Mouse (Mus musculus) MEL (cell line): ENCODE data around the gene Zfp189. TPM values are rescaled to one million over a fixed set of nuclear protein-coding genes. Genes with fewer than 3 reads are reported as not detected.
A peak's percentile ranks its signal among the peaks of the same experiment; 100 is the strongest.

ENCODE experiments used
- DNase-seq: peaks from one replicate; pipeline ENCODE4 v3.0.0; 2011; ENCODE audit warnings: low read depth, low spot score
- H3K27ac ChIP-seq: 2 replicates; pipeline ENCODE4 v1.5.1; 2012; ENCODE audit warnings: low read depth, mild to moderate bottlenecking, control low read depth, low read length, moderate library complexity; ENCODE audit not compliant: control insufficient read depth
- H3K27me3 ChIP-seq, 2 experiments: fragments of 150-350 bp in 1 of 2; sonication (generic) in 1 of 2; 2 replicates each; pipeline ENCODE4 v1.6.1; 2012; ENCODE audit warnings: low read length in 2 of 2, mild to moderate bottlenecking in 2 of 2, improper control_type of control experiment in 1 of 2, moderate library complexity in 1 of 2; ENCODE audit not compliant: insufficient read depth in 2 of 2, control insufficient read depth in 1 of 2
- H3K36me3 ChIP-seq, 2 experiments: 2 replicates each; pipeline ENCODE4 v1.6.1; 2012 to 2014; ENCODE audit warnings: low read length in 2 of 2, improper control_type of control experiment in 1 of 2, inconsistent platforms in 1 of 2, mild to moderate bottlenecking in 1 of 2; ENCODE audit not compliant: insufficient read depth in 2 of 2, control insufficient read depth in 1 of 2
- H3K4me1 ChIP-seq, 2 experiments: fragments of 150-350 bp in 1 of 2; sonication (generic) in 1 of 2; 2 replicates each; pipeline ENCODE4 v1.6.1; 2012; ENCODE audit warnings: low read length in 2 of 2, improper control_type of control experiment in 1 of 2, mild to moderate bottlenecking in 1 of 2; ENCODE audit not compliant: insufficient read depth in 2 of 2, control insufficient read depth in 1 of 2
- H3K4me3 ChIP-seq, 2 experiments: fragments of 150-350 bp in 1 of 2; sonication (generic) in 1 of 2; 2 replicates each; pipeline ENCODE4 v1.5.1; 2012; ENCODE audit warnings: low read depth in 2 of 2, low read length in 2 of 2, mild to moderate bottlenecking in 2 of 2, moderate library complexity in 2 of 2, control low read depth in 1 of 2, improper control_type of control experiment in 1 of 2; ENCODE audit not compliant: control insufficient read depth in 1 of 2, insufficient read depth in 1 of 2
- H3K79me2 ChIP-seq: 2 replicates; pipeline ENCODE4 v1.6.1; 2012; ENCODE audit warnings: mild to moderate bottlenecking, low read length, moderate library complexity; ENCODE audit not compliant: control insufficient read depth, poor library complexity, insufficient read depth
- H3K9ac ChIP-seq: 2 replicates; pipeline ENCODE4 v1.6.1; 2012; ENCODE audit warnings: low read depth, mild to moderate bottlenecking, control low read depth, low read length, moderate library complexity; ENCODE audit not compliant: control insufficient read depth, poor library complexity, severe bottlenecking
- H3K9me3 ChIP-seq: fragments of 150-350 bp; sonication (generic); replicated peaks from 2 replicates; pipeline ENCODE4 v1.6.1; 2012; ENCODE audit warnings: mild to moderate bottlenecking, low read length, improper control_type of control experiment, moderate library complexity; ENCODE audit not compliant: insufficient read depth
- BHLHE40 ChIP-seq: IDR thresholded peaks from 2 replicates; pipeline ENCODE4 v1.6.1; 2012; ENCODE audit warnings: low read depth, mild to moderate bottlenecking, inconsistent platforms, low read length, improper control_type of control experiment, borderline replicate concordance
- CHD1 ChIP-seq: IDR thresholded peaks from 2 replicates; pipeline ENCODE4 v1.6.1; 2012; ENCODE audit warnings: low read depth, mild to moderate bottlenecking, inconsistent platforms, low read length, improper control_type of control experiment
- CHD2 ChIP-seq: IDR thresholded peaks from 2 replicates; pipeline ENCODE4 v1.6.1; 2011; ENCODE audit warnings: low read length, improper control_type of control experiment
- CTCF ChIP-seq, 3 experiments: IDR thresholded peaks in 2 of 3; conservative IDR thresholded peaks in 1 of 3; 2 replicates each; pipeline ENCODE4 v1.5.1; 2011 to 2012; ENCODE audit warnings: low read length in 3 of 3, low read depth in 2 of 3, mild to moderate bottlenecking in 2 of 3, improper control_type of control experiment in 1 of 3, inconsistent platforms in 1 of 3, mixed read lengths in 1 of 3, moderate library complexity in 1 of 3; ENCODE audit not compliant: control insufficient read depth in 1 of 3, insufficient read depth in 1 of 3, poor library complexity in 1 of 3, severe bottlenecking in 1 of 3
- E2F4 ChIP-seq: IDR thresholded peaks from 2 replicates; pipeline ENCODE4 v1.6.1; 2011; ENCODE audit warnings: low read depth, low read length, improper control_type of control experiment, borderline replicate concordance
- ELF1 ChIP-seq: IDR thresholded peaks from 2 replicates; pipeline ENCODE4 v1.6.1; 2014; ENCODE audit warnings: low read depth, mild to moderate bottlenecking, inconsistent platforms, low read length, improper control_type of control experiment, moderate library complexity
- GABPA ChIP-seq: IDR thresholded peaks from 2 replicates; pipeline ENCODE4 v1.6.1; 2012; ENCODE audit warnings: low read depth, mild to moderate bottlenecking, inconsistent platforms, low read length, improper control_type of control experiment, moderate library complexity
- MAZ ChIP-seq: IDR thresholded peaks from 2 replicates; pipeline ENCODE4 v1.6.1; 2012; ENCODE audit warnings: low read depth, mild to moderate bottlenecking, inconsistent platforms, low read length, improper control_type of control experiment
- MXI1 ChIP-seq: IDR thresholded peaks from 2 replicates; pipeline ENCODE4 v1.6.1; 2011; ENCODE audit warnings: mild to moderate bottlenecking, low read depth, low read length, improper control_type of control experiment
- RAD21 ChIP-seq: IDR thresholded peaks from 2 replicates; pipeline ENCODE4 v1.6.1; 2011; ENCODE audit warnings: mild to moderate bottlenecking, low read depth, low read length, improper control_type of control experiment
- ZC3H11A ChIP-seq: IDR thresholded peaks from 2 replicates; pipeline ENCODE4 v1.6.1; 2012; ENCODE audit warnings: low read depth, mild to moderate bottlenecking, inconsistent platforms, low read length, improper control_type of control experiment
- polyA plus RNA-seq, 2 experiments: library from polyadenylated mRNA; stranded (reverse) in 1 of 2; unstranded in 1 of 2; fragments of >175 nt in 1 of 2; fragments of >200 nt in 1 of 2; gene quantifications; 2 replicates each; pipeline versions ENCODE4 v1.2.1 to v1.2.4; 2012; ENCODE audit warnings: low replicate concordance in 2 of 2, low read depth in 1 of 2; ENCODE audit not compliant: insufficient read length in 2 of 2, insufficient read depth in 1 of 2, missing spikeins in 1 of 2
- total RNA-seq: library from RNA; depleted of rRNA; stranded (reverse); fragments of 300-350 nt; gene quantifications from 2 replicates; pipeline ENCODE4 v1.2.3, GENCODE M21; 2012

Zfp189 gene
- total and polyA plus RNA-seq, 3 experiments, result 3.3 to 5.3 TPM; not detected in 1

DNA sequence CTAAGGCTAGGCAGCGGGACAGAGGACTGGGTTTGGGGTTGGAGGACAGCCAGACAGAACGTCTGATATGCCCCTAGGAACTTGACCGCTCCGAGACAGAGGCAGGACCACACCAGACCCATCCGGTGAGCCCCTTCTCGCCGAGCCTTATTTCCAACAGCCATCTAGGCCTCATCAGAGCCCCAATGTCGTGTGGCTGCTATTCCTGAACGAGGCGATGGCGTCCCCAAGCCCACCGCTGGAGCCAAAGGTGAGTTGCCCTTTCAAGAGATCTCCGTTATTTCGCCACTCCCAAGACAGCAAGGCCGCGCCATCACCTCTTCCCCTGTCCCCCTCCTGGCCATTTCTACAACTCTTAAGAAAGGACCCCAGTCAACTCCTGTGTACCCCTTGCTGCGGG, 370 bp downstream of the Zfp189 start:
- Histone ChIP-seq H3K27ac (no peak overlapping the region), H3K4me3 (peak overlapping the region; percentile 63 to 66), H3K27me3 (no peaks in the 10 kb centered on the region), H3K36me3 (peaks cover 0 to 21% of the 10 kb centered on the region in 2 experiments; a peak in 3 of 4 replicates), H3K9me3 (no peaks in the 10 kb centered on the region), H3K9ac (peak overlapping the region; percentile 84), H3K4me1 (peaks cover 5 to 16% of the 10 kb centered on the region in 2 experiments; a peak in 3 of 4 replicates), H3K79me2 (peaks cover 38% of the 10 kb centered on the region)
- peak; percentile 64 for DNase-seq
- TF ChIP-seq CTCF (IDR thresholded peaks at IDR 0.05 in 2 of 3, conservative IDR thresholded peaks at IDR 0.05 in 1 of 3; ENCODE audit: control insufficient read depth in 1 of 3, insufficient read depth in 1 of 3, low read depth in 2 of 3, low read length in 3 of 3, poor library complexity in 1 of 3, severe bottlenecking in 1 of 3), result 0 out of 6 replicates have a peak, but pooled peaks of 1 of the 3 experiments have one; percentile 4
- TF ChIP-seq CHD1, result no peak

DNA sequence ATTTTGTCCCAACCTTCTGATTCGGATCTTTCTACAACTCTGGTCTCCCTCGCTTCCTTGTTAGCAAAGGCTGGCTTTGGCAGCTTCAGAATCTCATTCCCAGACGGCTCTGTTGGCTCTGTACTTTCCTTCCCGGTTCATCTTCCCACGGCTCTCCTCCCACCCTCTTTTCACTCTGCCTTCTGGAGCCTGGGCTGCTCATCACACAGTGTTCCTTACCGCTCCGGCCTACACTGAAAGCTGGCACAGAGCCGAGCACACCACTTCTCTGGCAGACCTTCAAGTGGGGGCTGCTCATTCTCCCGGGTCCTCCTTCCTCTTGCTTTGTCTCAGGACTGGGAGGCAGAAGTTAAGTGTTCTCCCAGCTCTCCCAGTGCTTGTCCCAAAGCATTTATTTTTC, 1.6 kb downstream of the Zfp189 start:
- H3K36me3 ChIP-seq, result peaks cover 0 to 18% of the 10 kb centered on the region in 2 experiments; a peak in 2 of 4 replicates
- no peak overlapping the region for H3K4me3 ChIP-seq
- TF ChIP-seq ZC3H11A (no peak), MAZ (no peak), CHD1 (no peak), ELF1 (no peak)

DNA sequence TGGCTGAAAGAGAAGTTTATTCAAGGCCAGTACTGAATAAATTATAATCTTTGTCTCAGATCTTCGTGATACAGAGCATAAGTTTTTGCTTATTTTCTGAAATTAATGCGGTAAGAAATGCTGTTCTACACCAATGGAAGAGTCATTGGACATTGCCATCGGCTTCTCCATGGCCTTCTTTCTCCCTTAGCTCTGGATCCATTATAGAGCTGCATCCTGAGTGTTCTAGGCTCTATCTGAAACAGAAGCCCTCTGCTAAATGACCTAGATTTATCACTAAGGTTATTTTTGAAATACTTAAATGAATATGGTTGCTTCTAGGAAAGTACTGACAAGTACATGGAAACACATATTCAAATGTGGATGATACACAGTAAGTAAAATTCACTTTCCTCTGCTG, 14.1 kb downstream of the Zfp189 start:
- TF ChIP-seq GABPA (no peak), E2F4 (no peak), MXI1 (no peak), CHD2 (no peak), RAD21 (no peak), MAZ (no peak), BHLHE40 (no peak), ELF1 (no peak)
- DNase-seq, result no peak
- no peaks in the 10 kb centered on the region for H3K4me1 ChIP-seq
- H3K36me3 ChIP-seq, result no peaks in the 10 kb centered on the region
- no peaks in the 10 kb centered on the region for H3K9me3 ChIP-seq
- no peaks in the 10 kb centered on the region for H3K27me3 ChIP-seq
- no peak overlapping the region for H3K27ac ChIP-seq
- H3K4me3 ChIP-seq, result no peak overlapping the region
- H3K9ac ChIP-seq, result no peak overlapping the region
- H3K79me2 ChIP-seq, result no peaks in the 10 kb centered on the region

More for the DNA sequence above, 1.6 kb downstream of the Zfp189 start:
- Histone ChIP-seq H3K27ac (no peak overlapping the region), H3K27me3 (no peaks in the 10 kb centered on the region), H3K4me1 (peaks cover 5 to 16% of the 10 kb centered on the region in 2 experiments; a peak in 3 of 4 replicates), H3K9ac (no peak overlapping the region), H3K79me2 (peaks cover 31% of the 10 kb centered on the region), H3K9me3 (no peaks in the 10 kb centered on the region)
- no peak for DNase-seq
